Mouse (Mus musculus) intestine, embryonic 15.5 days (tissue): ENCODE data around the gene Jak2. TPM values are rescaled to one million over a fixed set of nuclear protein-coding genes. Genes with fewer than 3 reads are reported as not detected.

Source experiments
- ATAC-seq: fragments of 200-750 bp; cut with Nextera tagmentation; 2 replicates; pipeline ENCODE4 v1.8.0; 2017; ENCODE audit warnings: moderate TSS enrichment, moderate library complexity
- H3K27ac ChIP-seq: fragments of 300-500 bp; sonication (generic); 2 replicates; pipeline ENCODE4 v1.5.1; 2015; ENCODE audit warnings: mild to moderate bottlenecking, inconsistent platforms
- H3K27me3 ChIP-seq: fragments of 300-500 bp; sonication (generic); replicated peaks from 2 replicates; pipeline ENCODE4 v1.6.1; 2015; ENCODE audit warnings: inconsistent platforms
- H3K36me3 ChIP-seq: fragments of 300-500 bp; sonication (generic); 2 replicates; pipeline ENCODE4 v1.6.1; 2015; ENCODE audit warnings: inconsistent platforms
- H3K4me1 ChIP-seq: fragments of 300-500 bp; sonication (generic); replicated peaks from 2 replicates; pipeline ENCODE4 v1.6.1; 2015; ENCODE audit warnings: inconsistent platforms
- H3K4me2 ChIP-seq: fragments of 300-500 bp; sonication (generic); replicated peaks from 2 replicates; pipeline ENCODE4 v1.6.1; 2015; ENCODE audit warnings: mild to moderate bottlenecking, inconsistent platforms
- H3K4me3 ChIP-seq: fragments of 300-500 bp; sonication (generic); replicated peaks from 2 replicates; pipeline ENCODE4 v1.5.1; 2015; ENCODE audit warnings: inconsistent platforms
- H3K9ac ChIP-seq: fragments of 300-500 bp; sonication (generic); 2 replicates; pipeline ENCODE4 v1.6.1; 2015; ENCODE audit warnings: inconsistent platforms
- H3K9me3 ChIP-seq: fragments of 300-500 bp; sonication (generic); 2 replicates; pipeline ENCODE4 v1.6.1; 2016; ENCODE audit warnings: inconsistent platforms
- WGBS: fragments of 180-500 bp; shearing (Covaris S2); methylation state at CpG from one replicate; pipeline ENCODE4 v1.1.7; 2015; 5-methylcytosine and 5-hydroxymethylcytosine counted together
- polyA plus RNA-seq: library from polyadenylated mRNA; unstranded; fragments of >200 nt; fragmentation: Nextera tagmentation; extraction: Ambion mirVana; gene quantifications from 2 replicates; pipeline ENCODE4 v1.2.1, GENCODE M21; 2015

Gene Jak2
- polyA plus RNA-seq, 1 experiment from 2014 or later = 8.0 TPM

GRCm38 (mm10) chr19:29325053-29325851, 73.6 kb downstream of the Jak2 start, which contains the start of gene Insl6:
Gene Insl6, minus strand, starts transcription at chr19:29325356.
- Histone ChIP-seq H3K4me2 (peak within 1 kb of the TSS; percentile 70), H3K9me3 (no peaks in the 10 kb centered on the region), H3K9ac (peak within 1 kb of the TSS; percentile 39; the same call in 1 of the 2 replicates), H3K27ac (peak within 1 kb of the TSS; percentile 62), H3K4me3 (peak within 1 kb of the TSS; percentile 38), H3K27me3 (no peaks in the 10 kb centered on the region), H3K36me3 (no peaks in the 10 kb centered on the region), H3K4me1 (0 out of 2 replicates have a peak, but pooled peaks cover 2% of the 10 kb centered on the region)
- 3% methylated on average over 31 of the region's 31 CpGs for WGBS
- peak; percentile 98 for ATAC-seq

- ATAC-seq = peak; percentile 11; the same call in 1 of the 2 replicates
- Histone ChIP-seq H3K36me3 (no peaks in the 10 kb centered on the region), H3K27ac (no peak overlapping the region), H3K4me1 (0 out of 2 replicates have a peak, but pooled peaks cover 2% of the 10 kb centered on the region), H3K4me3 (no peak overlapping the region), H3K4me2 (peak overlapping the region; percentile 70), H3K9ac (no peak overlapping the region), H3K27me3 (no peaks in the 10 kb centered on the region), H3K9me3 (no peaks in the 10 kb centered on the region)
- 50% methylated on average over 9 of the region's 9 CpGs for WGBS
Observed at GRCm38 (mm10) chr19:29325852-29326180, 74.2 kb downstream of the Jak2 start.

GRCm38 (mm10) chr19:29326396-29326795, 74.8 kb downstream of the Jak2 start:
- Histone ChIP-seq H3K4me2 (no peak overlapping the region), H3K36me3 (no peaks in the 10 kb centered on the region), H3K4me1 (0 out of 2 replicates have a peak, but pooled peaks cover 2% of the 10 kb centered on the region), H3K9me3 (no peaks in the 10 kb centered on the region), H3K9ac (no peak overlapping the region), H3K4me3 (no peak overlapping the region), H3K27me3 (no peaks in the 10 kb centered on the region), H3K27ac (no peak overlapping the region)
- no peak for ATAC-seq
- 89% methylated on average over 4 of the region's 4 CpGs for WGBS

- Histone ChIP-seq H3K36me3 (no peaks in the 10 kb centered on the region), H3K4me2 (no peak overlapping the region), H3K9ac (no peak overlapping the region), H3K27me3 (no peaks in the 10 kb centered on the region), H3K27ac (no peak overlapping the region), H3K4me1 (0 out of 2 replicates have a peak, but pooled peaks cover 2% of the 10 kb centered on the region), H3K9me3 (no peaks in the 10 kb centered on the region), H3K4me3 (no peak overlapping the region)
- ATAC-seq = no peak
- WGBS = 81% methylated on average over 13 of the region's 13 CpGs
Observed at GRCm38 (mm10) chr19:29326822-29327552, 75.4 kb downstream of the Jak2 start.

GRCm38 (mm10) chr19:29334068-29334745, 82.6 kb downstream of the Jak2 start, which contains the start of gene Rln1:
Gene Rln1, minus strand, starts transcription at chr19:29334670.
- Histone ChIP-seq H3K36me3 (no peaks in the 10 kb centered on the region), H3K4me2 (peak within 1 kb of the TSS; percentile 83), H3K9me3 (no peaks in the 10 kb centered on the region), H3K4me3 (peak within 1 kb of the TSS; percentile 34), H3K9ac (peak within 1 kb of the TSS; percentile 44), H3K4me1 (peaks cover 4% of the 10 kb centered on the region), H3K27me3 (no peaks in the 10 kb centered on the region; the same call in 1 of the 2 replicates), H3K27ac (no peak within 1 kb of the TSS)
- peak; percentile 63 for ATAC-seq
- 2% methylated on average over 23 of the region's 23 CpGs for WGBS

- no peaks in the 10 kb centered on the region for H3K36me3 ChIP-seq
- ATAC-seq = no peak
- H3K9ac ChIP-seq = no peak overlapping the region
- H3K4me2 ChIP-seq = no peak overlapping the region
- peaks cover 4% of the 10 kb centered on the region for H3K4me1 ChIP-seq
- WGBS = 89% methylated on average over 2 of the region's 2 CpGs
- no peaks in the 10 kb centered on the region for H3K9me3 ChIP-seq
- no peaks in the 10 kb centered on the region; the same call in 1 of the 2 replicates for H3K27me3 ChIP-seq
- H3K27ac ChIP-seq = no peak overlapping the region
- H3K4me3 ChIP-seq = no peak overlapping the region
Observed at GRCm38 (mm10) chr19:29336624-29337023, 85.0 kb downstream of the Jak2 start.

- H3K4me1 ChIP-seq = no peaks in the 10 kb centered on the region
- ATAC-seq = no peak
- 85% methylated on average over 4 of the region's 4 CpGs for whole genome bisulfite sequencing
- H3K9me3 ChIP-seq = no peaks in the 10 kb centered on the region
- H3K27me3 ChIP-seq = no peaks in the 10 kb centered on the region
- no peak overlapping the region for H3K4me2 ChIP-seq
- H3K27ac ChIP-seq = no peak overlapping the region
- no peak overlapping the region for H3K4me3 ChIP-seq
- no peak overlapping the region for H3K9ac ChIP-seq
- no peaks in the 10 kb centered on the region for H3K36me3 ChIP-seq
Observed at GRCm38 (mm10) chr19:29341029-29341428, 89.4 kb downstream of the Jak2 start.

GRCm38 (mm10) chr19:29342281-29342680, 90.7 kb downstream of the Jak2 start:
- Histone ChIP-seq H3K27ac (no peak overlapping the region), H3K4me1 (no peaks in the 10 kb centered on the region), H3K4me3 (no peak overlapping the region), H3K9ac (no peak overlapping the region), H3K4me2 (no peak overlapping the region), H3K27me3 (no peaks in the 10 kb centered on the region), H3K36me3 (no peaks in the 10 kb centered on the region), H3K9me3 (no peaks in the 10 kb centered on the region)
- no peak for ATAC-seq
- 77% methylated on average over 6 of the region's 6 CpGs for WGBS

- H3K36me3 ChIP-seq = no peaks in the 10 kb centered on the region
- no peak overlapping the region for H3K27ac ChIP-seq
- H3K27me3 ChIP-seq = no peaks in the 10 kb centered on the region
- H3K9ac ChIP-seq = no peak overlapping the region
- no peak for ATAC-seq
- H3K4me1 ChIP-seq = no peaks in the 10 kb centered on the region
- H3K4me2 ChIP-seq = no peak overlapping the region
- H3K9me3 ChIP-seq = no peaks in the 10 kb centered on the region
- no peak overlapping the region for H3K4me3 ChIP-seq
Observed at GRCm38 (mm10) chr19:29344868-29345267, 93.2 kb downstream of the Jak2 start.

GRCm38 (mm10) chr19:29345636-29346035, 94.0 kb downstream of the Jak2 start:
- no peak overlapping the region for H3K4me2 ChIP-seq
- H3K27me3 ChIP-seq = no peaks in the 10 kb centered on the region
- no peak overlapping the region for H3K9ac ChIP-seq
- no peaks in the 10 kb centered on the region for H3K9me3 ChIP-seq
- WGBS = 79% methylated on average over 6 of the region's 6 CpGs
- H3K27ac ChIP-seq = no peak overlapping the region
- no peaks in the 10 kb centered on the region for H3K4me1 ChIP-seq
- ATAC-seq = no peak
- no peak overlapping the region for H3K4me3 ChIP-seq
- H3K36me3 ChIP-seq = no peaks in the 10 kb centered on the region

GRCm38 (mm10) chr19:29350991-29351390, 99.4 kb downstream of the Jak2 start:
- H3K4me3 ChIP-seq = no peak overlapping the region
- WGBS = 61% methylated on average over 5 of the region's 5 CpGs
- H3K4me1 ChIP-seq = no peaks in the 10 kb centered on the region
- no peaks in the 10 kb centered on the region for H3K36me3 ChIP-seq
- ATAC-seq = no peak
- H3K4me2 ChIP-seq = no peak overlapping the region
- no peak overlapping the region for H3K9ac ChIP-seq
- H3K27me3 ChIP-seq = no peaks in the 10 kb centered on the region
- H3K9me3 ChIP-seq = no peaks in the 10 kb centered on the region
- H3K27ac ChIP-seq = no peak overlapping the region
